Mouse (Mus musculus) kidney, adult 2 months (tissue): ENCODE data around the gene Oas1c.

Experiments
- CTCF ChIP-seq: fragments of 200-500 bp; conservative IDR thresholded peaks from 2 replicates; pipeline ENCODE4 v1.5.1; 2011; ENCODE audit warnings: low read depth, mild to moderate bottlenecking, control low read depth, low read length, moderate library complexity, mixed read lengths; ENCODE audit not compliant: insufficient read depth, insufficient read length
- POLR2A ChIP-seq: fragments of 200-500 bp; IDR thresholded peaks from one replicate; pipeline ENCODE4 v1.6.1; 2011; ENCODE audit warnings: low read depth, low read length, control low read depth

- TF ChIP-seq CTCF: no peak
- peak; percentile 54 for TF ChIP-seq POLR2A
These were observed at the start of gene Oas1c for GRCm38 (mm10) chr5:120811951-120812819.
